Mouse (Mus musculus): Measurements from ENCODE around the gene Ttc39a. TPM values are rescaled to one million over a fixed set of nuclear protein-coding genes. Genes with fewer than 3 reads are reported as not detected.
"Not testable (repeated sequence)": the region's sequence is repeated elsewhere in the genome, so short reads cannot be mapped to it uniquely, and the experiment has no call there.

Ttc39a gene
- 6.2 and 7.1 TPM in 2 replicates for total RNA-seq (2021)
- long read RNA-seq, experiment 1, transcript Ttc39a-201 (18 exons, 2,356 nt) = major isoform, 10 of 16 reads
- long read RNA-seq, experiment 1, partial matches to known transcripts = 3 of 16 reads
- long read RNA-seq, experiment 1, other reads (novel, unspliced or antisense) = 3 of 16 reads
- long read RNA-seq, experiment 2, partial matches to known transcripts = 1 of 4 reads
- long read RNA-seq, experiment 2, other reads (novel, unspliced or antisense) = 1 of 4 reads

DNA sequence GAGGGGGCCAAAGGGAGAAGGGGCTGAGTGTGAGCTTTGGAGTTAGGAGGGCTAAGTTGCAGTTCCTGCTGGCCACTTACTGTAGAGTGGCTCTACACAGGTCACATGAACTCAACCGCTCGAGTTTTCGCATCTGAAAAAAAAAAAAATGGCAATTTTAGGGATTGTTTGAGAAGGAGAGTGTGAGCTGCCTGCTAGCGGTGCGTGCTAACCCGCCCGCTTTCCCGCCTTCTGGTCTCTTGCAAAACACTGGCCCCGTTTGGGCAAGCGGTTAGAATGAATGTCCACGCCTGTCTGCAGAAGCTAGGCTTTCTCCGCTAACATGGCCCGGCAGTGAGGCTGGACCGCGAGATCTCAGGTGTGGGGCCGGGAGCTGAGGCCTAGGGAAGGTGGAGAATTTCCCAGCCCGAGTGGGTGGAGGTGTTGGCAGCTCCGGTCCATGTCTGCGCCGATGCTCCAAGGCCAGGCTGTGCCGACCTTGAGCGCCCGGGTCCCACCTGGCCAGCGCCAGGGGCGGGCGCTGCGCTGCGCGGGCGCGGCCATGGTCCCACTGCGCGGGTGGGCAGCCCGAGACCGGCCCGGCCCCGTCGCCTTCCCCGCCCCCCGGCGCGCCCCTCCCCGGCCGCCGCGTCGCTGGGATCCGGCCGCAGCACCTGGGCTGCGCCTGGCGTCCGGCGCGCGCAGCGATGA is at the start of gene Ttc39a:
Gene Ttc39a, plus strand, starts transcription at position 138 of the 690 bp plus-strand sequence.
- peak; percentile 79 for DNase-seq

DNA sequence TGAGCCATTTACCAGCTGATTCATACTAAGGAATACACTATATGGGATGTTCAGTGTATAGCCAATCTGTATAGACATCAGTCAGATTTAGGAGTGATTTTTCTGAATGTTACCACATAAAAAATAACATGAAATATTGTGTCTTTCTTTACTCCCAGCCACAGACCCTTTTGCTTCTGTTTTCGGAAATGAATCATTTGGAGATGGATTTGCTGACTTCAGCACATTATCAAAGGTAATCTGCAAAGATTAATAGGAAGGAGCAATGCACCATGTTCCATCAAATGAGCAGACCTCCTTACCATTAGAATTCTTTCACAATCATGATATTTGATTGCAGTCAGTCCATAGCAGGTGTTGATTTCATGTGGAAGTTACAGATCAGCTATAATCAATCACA is 28.3 kb upstream of the Ttc39a start:
- DNase-seq = no peak

DNA sequence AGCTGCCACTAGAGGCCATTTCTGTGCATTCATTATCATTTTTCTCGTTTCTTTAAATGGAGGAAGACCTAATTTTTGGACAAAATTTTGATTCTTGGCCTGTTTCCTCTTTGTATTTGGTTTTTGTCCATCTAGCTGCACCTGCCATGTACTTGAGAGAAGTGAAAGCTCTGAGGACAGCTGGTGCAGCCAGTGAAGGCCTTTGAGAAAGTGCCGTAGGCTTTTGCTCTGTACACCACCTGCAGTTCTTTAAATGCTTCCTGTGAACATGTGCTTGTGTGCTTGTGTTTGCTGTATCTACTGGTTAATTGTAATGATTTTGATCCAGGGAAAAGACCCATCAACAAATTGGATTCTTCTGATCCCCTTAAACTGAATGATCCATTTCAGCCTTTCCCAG is 24.0 kb upstream of the Ttc39a start:
- DNase-seq = no peak

DNA sequence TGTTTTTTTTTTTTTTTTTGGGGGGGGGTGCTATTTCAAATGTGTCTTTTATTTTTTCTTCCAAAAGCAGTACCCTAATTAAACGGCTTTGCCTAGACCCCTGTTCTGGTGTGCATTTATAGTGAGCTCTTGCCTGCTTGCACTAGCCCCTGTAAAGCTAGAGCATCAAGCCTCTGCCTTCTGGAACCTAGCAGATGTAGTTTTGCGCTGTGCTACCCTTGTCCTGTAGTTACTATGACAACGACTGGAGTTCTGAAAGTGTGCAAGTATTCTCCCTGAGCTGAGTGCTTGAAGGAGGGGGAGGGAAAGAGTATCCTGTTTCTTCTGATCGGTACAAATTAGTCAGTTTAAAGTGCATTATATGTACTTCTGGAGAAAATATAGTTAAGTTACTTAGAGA is 20.8 kb upstream of the Ttc39a start:
- no peak for DNase-seq

DNA sequence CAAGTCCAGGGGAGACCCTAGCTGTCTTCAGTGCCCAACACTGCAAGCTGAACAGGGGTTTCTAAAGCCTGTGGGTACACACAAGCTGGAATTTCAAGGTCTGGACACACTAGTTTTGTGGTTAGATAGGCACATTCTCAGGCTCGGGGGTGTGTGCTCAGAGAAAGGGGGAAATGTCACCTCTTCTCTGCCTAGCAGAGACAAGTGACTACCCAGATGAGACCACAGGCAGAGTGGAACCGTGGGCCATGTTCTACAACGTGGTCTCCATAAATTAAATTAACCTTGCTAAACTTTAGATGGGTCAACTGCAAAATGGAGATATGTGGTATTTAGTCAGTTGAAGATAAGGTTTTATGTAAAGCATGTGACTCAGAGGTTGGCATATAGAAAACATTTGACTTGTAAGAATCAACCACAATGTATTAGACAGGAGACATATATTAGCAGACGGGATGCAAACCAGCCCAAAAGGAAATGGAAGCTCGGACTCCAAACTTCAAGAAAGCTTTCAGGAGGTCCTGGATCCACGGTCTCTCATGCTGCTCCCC is 13.1 kb upstream of the Ttc39a start:
- no peak for DNase-seq

DNA sequence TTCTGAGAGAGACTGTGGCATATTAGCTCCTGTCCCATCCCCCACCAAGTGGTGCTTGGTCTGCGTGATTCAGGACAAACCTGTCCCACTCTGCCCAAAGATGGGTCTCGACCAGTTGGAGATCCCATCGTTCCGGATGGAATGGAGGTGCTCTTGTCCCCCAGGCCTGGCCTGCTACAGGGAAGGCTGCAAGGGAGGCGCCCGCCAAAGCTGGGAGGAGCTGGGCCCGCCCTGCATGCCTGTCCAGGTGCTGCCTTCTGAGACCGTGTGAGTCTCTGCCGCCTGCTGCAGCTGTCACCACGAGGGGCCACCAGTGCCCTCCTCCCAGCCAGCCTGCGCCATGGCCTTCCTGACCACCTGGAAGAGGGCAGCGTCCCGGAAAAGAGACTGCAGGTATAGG is 12.5 kb upstream of the Ttc39a start:
- peak; percentile 17 for DNase-seq

DNA sequence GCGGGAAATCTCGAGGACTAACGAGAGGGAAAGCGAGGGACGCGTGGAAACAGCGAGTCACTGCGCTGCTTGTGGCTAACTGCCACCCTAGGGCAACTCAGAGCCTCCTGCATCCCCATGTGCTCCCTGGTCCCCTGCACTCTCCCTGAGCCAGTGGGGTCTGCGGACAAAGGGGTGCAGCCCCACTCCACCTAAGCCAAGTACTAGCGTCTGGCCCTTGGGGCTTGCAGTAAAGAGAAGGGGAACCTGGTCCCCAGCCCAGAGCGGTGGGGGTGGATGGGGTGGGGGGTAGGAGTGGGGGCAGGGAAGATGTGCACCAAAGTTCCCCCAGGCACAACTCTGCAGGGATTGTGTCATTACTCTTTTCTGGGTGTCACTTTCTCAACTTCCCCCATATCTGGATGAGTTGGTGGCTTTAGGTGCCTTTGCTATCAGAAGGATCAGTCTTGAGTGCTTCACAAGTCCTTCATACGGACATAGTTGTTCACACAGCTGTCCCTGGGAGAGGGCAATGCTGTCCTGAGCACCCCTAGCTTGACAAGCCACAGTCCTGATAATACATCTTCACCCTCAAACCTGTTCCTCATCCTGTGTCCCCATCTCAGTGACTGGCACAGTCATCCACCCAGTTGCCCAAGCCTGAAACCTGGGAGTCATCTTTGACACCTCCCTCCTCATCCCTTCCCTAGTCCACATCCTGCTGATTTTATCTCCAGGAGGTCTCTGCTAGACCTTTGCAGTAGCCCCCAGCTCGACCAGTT is 11.9 kb upstream of the Ttc39a start:
- DNase-seq = no peak

DNA sequence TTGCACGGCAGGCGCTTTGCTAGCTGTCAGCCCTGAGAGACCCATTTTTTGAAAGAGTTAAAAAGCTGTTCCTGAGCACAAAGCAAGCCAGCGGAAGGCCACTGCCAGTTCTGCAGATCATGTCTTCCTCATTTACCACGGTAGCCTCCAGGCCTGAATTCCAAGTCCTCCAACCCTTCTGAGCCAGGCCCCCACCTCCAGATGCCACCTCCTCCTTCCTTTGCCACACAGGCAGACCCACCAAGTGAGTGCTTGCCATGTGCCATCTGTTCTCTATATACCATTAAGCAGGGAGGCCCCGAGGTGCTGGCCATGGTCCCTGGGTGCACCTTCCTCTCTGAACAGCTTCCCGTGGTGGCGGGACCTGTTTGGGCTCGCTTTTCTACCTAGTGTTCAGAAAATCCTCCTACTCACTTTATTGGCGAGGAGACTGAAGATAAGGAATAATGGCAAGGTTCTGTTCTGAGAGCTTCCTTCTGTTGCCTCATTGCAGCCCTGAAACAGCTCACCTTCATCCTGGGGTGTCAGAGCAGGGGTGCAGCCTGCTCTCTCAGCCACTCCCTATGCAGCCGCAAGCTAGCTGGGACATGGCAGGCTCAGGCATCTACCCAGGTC is 6.0 kb upstream of the Ttc39a start:
- DNase-seq = no peak

DNA sequence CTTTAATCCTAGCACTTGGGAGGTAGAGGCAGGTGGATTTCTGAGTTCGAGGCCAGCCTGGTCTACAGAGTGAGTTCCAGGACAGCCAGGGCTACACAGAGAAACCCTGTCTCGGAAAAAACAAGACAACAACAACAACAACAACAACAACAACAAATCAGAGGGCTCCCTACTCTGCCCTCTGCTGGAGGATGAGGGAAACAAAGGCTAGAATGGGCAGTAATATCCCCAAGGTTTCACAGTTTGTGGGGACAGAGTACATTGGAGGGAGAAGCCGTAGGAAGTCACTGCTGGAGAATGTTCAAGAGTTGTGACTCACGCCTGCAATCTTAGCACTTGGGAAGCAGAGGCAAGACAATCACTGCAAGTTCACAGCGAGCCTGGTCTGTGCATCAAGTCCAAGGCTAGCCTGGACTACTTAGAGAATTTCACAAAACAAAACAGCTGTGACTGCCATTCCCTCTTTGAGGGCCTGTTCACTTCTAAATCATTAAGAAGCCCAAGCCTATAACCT is 5.2 kb upstream of the Ttc39a start:
- DNase-seq = no peak

DNA sequence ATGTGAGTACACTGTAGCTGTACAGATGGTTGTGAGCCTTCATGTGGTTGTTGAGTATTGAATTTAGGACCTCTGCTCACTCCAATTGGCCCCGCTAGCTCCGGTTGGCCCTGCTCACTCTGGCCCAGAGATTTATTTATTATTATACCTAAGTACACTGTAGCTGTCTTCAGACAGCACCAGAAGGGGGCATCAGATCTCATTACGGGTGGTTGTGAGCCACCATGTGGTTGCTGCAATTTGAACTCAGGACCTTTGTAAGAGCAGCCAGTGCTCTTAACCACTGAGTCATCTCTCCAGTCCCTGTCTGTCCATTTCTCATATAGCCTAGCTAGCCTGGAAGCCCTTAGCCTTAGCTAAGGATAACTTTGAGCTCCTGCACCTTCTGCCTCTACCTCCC is 1.5 kb upstream of the Ttc39a start:
- DNase-seq = not testable (repeated sequence)

DNA sequence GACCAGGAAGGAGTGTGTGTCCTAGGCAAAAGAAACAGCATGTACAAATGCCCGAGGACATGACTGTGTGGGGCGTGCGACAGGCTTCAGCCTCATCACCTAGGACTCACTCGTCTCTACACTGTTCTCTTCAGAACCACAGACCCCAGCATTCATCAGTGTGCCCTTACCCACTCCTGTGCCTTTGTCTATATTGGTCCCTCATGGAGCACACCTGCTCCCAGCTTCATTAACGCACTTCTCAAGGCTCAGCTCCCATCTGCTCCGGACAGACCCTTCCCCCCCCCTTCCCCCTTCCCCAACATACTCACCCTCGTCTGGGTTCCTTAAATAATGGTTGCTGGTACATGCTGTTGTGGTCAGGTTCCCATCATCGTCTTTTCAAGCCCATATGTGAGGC is 1.0 kb upstream of the Ttc39a start:
- no peak for DNase-seq

DNA sequence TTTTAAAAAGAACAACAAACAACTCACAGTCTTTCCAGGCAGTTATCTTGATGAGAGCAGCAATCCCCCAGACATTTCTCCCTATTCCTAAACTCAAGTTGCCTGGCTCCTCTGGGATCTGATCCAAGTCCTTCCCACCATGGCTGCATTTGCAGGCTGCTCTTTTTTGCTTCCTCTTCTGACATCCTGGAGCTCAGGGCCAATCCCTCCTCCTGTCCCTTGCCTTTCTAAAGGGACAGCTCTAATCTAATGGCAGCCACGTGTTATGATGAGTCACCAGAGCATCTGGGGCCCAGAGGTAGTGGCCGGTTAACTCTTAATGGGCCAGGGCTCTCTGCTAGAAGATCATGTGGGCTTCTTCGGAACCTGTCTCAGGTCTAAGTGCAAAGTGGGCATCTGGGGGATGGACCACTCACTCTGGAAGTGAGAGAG is 353 bp upstream of the Ttc39a start:
- DNase-seq = peak; percentile 90

DNA sequence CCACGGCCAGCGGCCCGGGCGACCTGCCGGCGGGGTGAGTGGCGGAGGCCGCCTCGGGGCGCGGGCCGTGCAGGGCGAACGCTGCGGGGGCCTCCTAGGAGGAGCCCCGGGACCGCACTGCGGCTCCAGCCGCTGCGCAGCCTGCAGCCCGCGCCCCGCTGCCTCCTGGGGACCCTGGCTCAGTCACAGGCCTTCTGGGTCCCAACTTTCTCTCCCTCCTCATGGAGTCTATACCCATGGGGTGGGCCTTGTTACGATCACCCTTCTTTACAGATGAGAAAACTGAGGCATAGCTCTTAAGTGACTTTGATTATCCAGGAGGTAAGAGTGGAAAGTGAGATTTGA is 725 bp downstream of the Ttc39a start:
- no peak for DNase-seq

DNA sequence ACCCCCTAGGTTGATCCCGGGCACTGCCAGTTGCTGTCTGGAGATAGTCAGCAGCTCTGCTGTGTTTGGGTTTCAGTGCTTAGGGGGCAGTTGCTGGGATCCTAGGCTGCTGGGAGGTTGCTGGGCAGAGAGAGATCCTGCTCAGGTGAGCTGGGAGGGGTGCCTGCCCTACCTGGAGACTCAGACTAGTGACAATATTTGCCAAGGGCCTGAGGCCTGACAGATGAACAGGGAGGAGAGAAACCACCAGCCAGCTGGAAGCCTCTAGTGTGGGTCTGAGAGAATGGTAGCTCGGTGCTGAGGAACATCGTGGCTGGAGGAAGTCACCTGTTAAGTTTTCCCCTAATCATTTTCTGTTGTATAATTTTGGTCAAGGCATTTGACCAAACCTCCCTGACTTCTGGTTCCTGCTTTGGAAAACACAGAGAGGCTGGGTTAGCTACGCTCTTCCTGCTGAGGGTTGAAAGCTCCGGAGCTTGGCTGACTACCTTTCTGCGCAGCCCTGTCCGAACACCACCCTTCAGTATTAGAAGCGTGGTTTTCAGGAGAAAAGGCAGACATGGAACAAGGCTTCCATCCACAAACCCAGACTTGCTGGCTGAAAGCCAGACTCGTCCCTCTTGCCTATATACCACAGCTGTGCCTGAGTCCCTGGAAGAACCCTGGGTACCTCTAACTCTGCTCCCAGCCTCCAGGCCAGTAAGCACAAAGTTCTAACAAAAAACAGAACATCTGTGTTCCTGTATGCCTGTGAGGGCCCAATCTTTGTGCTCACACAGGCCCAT is 1.5 kb downstream of the Ttc39a start:
- DNase-seq = no peak

DNA sequence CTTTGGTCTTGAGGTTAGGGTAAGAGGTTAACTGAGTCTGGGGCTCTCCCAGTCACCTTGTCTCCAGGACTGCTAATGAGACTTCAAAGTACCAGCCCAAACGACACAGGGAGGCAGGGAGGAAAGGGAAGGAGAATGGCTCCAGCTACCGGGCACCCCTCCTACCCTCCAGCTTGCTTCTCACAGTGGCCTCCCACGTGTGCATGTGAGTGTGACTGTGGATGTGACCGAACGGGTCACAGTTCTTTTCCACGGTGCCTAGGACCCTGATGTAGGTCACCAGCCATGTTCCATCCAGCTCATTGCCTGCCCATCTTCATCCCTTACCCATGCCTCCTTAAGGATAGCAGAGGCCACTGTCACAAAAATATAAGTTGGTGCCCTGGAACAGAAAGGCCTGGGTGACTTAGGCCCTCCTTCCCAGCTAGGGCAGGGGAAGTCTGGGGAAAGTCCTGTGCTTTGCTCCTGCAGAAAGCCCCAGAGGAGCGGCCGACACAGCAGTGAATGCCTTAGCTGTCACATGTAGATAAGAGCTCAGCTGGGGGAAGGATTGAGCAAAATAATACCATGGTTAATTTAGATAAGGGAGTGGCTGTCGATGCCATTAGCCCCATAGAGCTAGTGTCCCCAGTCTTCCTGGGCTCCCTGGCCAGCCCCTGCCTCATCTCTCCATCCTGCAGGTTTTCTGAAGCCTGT is 4.4 kb downstream of the Ttc39a start:
- no peak for DNase-seq

DNA sequence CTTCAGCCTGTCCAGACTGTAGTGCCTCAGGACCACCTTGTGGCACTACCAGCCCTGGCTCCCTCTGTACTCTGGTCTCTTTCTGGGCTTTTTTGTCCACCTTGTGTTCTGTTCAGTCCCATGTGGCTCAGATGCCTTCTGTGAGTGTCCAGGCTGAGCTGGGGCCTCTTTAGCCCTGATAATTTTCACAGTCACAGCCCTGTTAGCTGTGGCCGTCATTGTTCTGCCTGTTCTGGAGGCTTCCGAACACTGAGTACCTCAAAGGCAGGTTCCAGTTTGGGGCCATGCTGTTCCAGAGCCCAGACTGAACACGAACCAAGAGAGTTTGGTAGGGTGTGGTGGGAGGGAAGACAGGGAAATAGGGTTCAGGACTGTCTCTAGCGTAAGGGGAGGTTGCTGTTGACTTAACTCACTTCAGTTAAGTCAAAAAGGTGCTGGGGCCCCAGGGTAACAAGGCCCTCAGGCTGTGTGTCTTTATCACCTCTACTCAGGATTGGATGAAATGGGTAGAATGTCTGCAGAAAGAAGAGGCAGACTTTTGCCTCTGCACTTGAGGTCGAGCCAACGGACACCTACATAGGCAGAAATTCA is 5.0 kb downstream of the Ttc39a start:
- DNase-seq = no peak

DNA sequence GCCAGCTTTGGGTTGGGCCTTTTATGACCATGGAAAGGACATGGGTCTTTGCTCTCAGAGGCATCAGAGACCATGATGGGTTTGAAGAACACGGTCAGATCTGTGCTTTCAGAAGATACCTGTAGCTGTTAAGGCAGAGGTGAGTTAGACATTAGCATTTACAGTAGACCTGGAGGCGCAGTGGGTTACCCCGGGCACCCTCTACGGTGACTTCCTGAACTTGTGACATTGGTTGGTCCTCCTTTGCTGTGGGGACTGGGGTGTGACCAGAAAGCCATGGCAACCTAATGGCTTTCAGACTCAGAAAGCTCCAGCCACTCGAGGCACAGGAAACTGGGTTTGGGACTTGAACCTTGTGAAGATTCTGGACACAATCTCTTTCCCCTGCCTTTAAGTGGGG is 5.8 kb downstream of the Ttc39a start:
- DNase-seq = no peak

DNA sequence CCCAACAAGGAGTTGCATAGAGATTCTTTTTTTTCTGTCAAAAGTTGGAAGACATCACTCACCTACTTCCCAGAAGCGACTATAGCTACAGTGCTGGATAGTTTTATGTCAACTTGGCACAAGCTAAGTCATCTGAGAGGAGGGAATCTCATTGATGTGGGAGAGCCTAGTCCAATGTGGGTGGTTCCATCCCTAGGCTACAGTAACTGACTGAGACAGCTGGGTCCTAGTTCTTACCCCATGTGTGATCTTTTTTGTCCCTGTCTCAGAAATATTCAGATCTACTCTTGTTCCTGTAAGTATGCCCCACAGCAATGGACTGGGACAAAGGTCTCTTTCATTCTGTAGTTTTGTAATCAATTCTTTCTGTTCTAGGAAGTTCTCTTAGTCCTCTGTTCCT is 11.6 kb downstream of the Ttc39a start:
- no peak for DNase-seq

DNA sequence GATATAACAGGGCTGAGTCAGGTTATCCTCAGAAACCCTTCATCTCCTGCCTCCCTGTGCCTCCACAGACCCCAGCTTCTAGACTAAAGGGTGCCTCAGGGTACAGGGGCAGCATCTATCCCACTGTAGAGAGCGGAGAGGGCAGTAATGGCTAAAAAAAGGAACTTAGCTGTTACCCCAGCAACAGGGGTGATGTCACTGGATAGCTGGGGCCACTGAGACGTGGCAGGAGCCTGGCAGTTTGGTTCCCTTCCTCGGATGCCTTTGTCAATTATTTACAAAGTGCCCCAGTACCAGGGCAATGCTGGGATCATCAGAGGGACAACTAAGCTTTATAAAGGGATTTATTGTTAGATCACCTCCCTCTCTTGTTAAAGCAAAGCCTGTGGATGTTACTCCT is 12.6 kb downstream of the Ttc39a start:
- DNase-seq = no peak

DNA sequence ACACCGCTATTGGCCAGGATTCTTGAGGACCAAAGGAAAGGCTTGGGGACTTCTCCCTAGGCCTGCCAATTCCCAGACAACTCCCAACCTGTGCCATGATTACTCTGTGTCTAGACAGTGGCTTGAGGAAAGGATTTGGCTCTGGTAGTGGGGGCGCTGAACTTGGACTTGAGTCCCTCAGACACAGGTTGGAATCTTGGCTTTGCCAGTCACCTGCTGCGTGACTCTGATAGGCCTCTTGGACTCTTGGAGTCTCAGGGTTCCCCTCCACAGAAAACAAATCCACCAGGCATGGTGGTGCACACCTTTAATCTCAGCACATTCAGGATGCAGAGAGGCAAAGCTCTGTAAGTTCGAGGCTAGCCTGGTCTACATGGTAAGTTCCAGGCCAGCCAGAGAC is 13.1 kb downstream of the Ttc39a start:
- no peak for DNase-seq
